20 mouse cellular contexts compared by ENCODE assay signal in genomic region chr1:76420525-76420924, GRCm38 (mm10).
A peak's percentile ranks its signal among the peaks of the same experiment; 100 is the strongest.
DNase-seq lines count a peak whose midpoint lies in the region; ATAC-seq lines count a peak whose summit lies in the region.
"Had no signal": no experiment of that assay in that cellular context is flagged by ENCODE, and none has a peak within 500 bp of the region (broad histone marks: within the 10 kb centered on the region; RNA-seq: fewer than 3 reads in every experiment).

No protein-coding gene starts in this region.

- peak; percentile 95 for ATAC-seq in frontal cortex, adult (ENCODE audit: low TSS enrichment)
- no peak for ATAC-seq in megakaryocyte-erythroid progenitor cell, adult 5-6 weeks (replicated peaks; ENCODE audit: low FRiP score, low TSS enrichment, poor library complexity, severe bottlenecking)
- ATAC-seq: CD4-positive, CD25-positive, alpha-beta regulatory T cell, adult 4 months; forebrain, embryonic 13.5 days; hindbrain, embryonic 16.5 days; liver, embryonic 12.5 days; liver, postnatal 0 days had no signal

- intact Hi-C loops in left cerebral cortex, postnatal 14 days (cut with DNase I): no loop called here

- DNase-seq in frontal cortex, postnatal 25 days (ENCODE audit: low spot score in 2 of 2): no peak
- peak; percentile 13 to 39 for DNase-seq in frontal cortex, adult 2 months (ENCODE audit: extremely low spot score in 1 of 2, low spot score in 1 of 2)
- DNase-seq in left cerebral cortex, postnatal 14 days (ENCODE audit: low spot score in 2 of 2): peak; percentile 52 to 61
- DNase-seq in right cerebral cortex, postnatal 25 days: peak; percentile 10
- no peak for DNase-seq in gastrocnemius, adult 18-20 months (ENCODE audit: low spot score)
- DNase-seq in kidney, postnatal 36 days: no peak
- DNase-seq: adrenal gland, adult 2 months; cerebellum, adult 11 months; cerebellum, adult 9-10 months; gastrocnemius, postnatal 10 days; kidney, adult 2 months; kidney, postnatal 4 days; liver, postnatal 0 days; lung, postnatal 36 days had no signal

Comparison
In these comparisons a context has a peak if more than half of its experiments do, and no peak if none do; other contexts are left out.
1. DNase-seq: peak in frontal cortex, adult 2 months (2 of 2), left cerebral cortex, postnatal 14 days (2 of 2) and right cerebral cortex, postnatal 25 days (single experiment); none in frontal cortex, postnatal 25 days (0 of 2), gastrocnemius, adult 18-20 months (single experiment) and kidney, postnatal 36 days (0 of 2).